Mouse (Mus musculus) 416B (cell line): ENCODE results near the gene Cryba4.

Experiments used
- DNase-seq: peaks from one replicate; pipeline ENCODE4 v3.0.0; 2011; ENCODE audit warnings: low read depth

Gene Cryba4

DNA sequence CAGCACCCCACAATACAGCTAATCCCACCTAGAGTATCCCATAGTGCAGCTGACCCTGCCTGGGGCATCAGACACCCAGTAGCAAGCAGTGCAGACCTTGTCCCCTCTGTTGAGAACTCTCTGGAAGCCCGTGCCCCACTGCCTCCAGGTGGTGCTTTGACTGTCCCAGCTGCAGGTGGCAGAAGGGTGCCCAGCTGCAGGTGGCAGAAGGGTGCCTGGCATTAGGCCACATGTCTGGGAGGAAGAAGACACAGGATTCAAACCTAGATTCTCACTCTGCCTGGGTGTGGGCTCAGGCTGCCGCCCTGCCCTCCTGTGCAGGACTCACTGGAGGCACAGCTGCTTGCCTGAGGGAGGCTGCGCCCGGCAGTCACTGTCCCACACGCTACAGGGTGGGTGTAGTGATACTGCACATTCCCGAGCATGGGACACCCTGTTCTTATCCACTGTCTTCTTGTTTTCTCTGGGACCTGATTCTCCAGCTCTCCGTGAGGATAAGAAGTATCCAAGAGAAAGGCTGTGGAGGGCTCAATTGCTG, 33.3 kb upstream of the Cryba4 start:
- DNase-seq, result no peak

GRCm38 (mm10) chr5:112284203-112284582, 31.9 kb upstream of the Cryba4 start:
- peak; percentile 63 for DNase-seq

- DNase-seq, result peak; percentile 91
Observed at GRCm38 (mm10) chr5:112283543-112284202, 31.4 kb upstream of the Cryba4 start.

DNA sequence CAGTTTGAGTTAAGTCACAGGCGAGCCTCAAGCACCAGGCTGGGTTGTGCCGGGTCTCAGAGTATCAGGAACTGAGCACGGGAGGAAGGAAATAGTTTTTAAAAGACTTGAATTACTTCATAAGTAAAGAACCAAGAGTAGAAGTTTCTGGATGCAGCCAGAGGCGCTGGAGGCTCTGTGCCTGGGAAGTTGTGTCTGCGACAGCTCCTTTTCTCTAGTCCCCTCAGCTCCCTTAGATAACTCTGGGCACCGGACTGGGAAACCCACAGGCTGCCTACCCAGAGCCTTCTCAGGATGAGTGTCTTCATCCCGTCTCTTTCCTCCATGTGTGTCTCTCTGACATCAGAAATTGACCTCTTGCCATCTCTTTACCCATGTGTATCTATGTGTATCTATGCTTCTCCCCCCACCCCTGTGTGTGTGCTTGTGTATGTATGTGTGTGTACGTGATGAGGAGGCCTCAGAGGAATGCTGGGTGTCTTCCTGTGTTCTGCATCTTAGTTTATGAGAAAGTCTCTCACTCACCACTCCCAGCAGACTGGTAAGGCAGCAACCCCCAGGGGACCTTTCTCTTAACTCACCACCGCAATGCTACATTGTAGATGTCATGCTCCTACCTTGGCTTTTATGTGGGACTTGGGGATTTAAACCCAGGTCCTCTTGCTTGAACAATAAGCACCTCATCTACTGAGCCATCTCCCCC, 30.6 kb upstream of the Cryba4 start:
- DNase-seq, result peak; percentile 50

GRCm38 (mm10) chr5:112282123-112282779, 29.9 kb upstream of the Cryba4 start:
- DNase-seq, result no peak

GRCm38 (mm10) chr5:112281676-112282075, 29.4 kb upstream of the Cryba4 start:
- DNase-seq, result peak; percentile 80

- DNase-seq, result no peak
Observed at GRCm38 (mm10) chr5:112280863-112281660, 28.7 kb upstream of the Cryba4 start.

DNA sequence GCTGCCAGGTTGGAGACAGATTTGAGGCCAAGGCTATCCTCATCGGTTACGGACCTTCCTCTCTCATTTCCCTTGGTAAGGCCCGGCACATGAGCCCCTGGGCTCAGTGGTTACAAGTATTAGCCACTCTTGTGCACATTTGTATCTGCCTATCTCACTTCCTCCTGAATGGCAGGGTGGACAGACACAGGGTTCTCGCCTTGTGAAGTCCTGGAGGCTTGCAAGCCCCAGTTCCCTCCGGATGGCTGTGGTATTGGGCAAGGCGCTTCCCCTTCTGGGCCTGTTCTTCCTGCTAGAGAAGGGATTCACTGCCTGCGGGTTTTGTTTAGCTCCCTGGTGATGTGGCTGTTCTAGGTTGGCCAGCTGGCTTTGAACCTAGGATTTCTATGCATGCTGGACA, 27.8 kb upstream of the Cryba4 start:
- peak; percentile 98 for DNase-seq

- peak; percentile 50 for DNase-seq
Observed at GRCm38 (mm10) chr5:112279181-112280021, 27.1 kb upstream of the Cryba4 start.

DNA sequence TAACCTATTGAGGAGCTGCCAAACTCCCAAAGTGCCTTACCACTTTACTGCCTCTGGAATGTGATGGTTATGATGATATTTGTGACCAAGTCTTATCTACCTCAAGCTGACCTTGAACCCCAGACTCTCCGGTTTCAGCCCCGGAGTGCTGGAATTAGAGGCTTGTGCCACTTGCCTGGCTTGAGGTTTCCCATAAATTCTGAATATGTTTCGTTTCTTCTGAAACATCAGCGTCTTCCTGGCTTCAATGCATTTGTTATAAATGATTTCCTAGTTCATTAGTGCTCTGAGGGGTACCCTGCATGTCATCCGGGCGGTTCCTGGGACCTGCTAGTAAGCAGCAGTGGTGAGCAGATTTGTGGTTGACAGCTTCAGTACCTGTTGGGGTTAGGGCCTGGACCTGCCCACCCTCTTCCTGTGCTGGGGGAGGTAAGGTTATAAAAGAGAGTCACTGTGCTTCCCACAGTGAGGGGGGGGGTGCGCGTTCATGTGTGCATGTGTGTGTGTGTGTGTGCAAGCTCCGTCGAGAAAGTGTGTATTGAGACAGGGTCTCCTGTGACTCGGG, 25.7 kb upstream of the Cryba4 start:
- no peak for DNase-seq

DNA sequence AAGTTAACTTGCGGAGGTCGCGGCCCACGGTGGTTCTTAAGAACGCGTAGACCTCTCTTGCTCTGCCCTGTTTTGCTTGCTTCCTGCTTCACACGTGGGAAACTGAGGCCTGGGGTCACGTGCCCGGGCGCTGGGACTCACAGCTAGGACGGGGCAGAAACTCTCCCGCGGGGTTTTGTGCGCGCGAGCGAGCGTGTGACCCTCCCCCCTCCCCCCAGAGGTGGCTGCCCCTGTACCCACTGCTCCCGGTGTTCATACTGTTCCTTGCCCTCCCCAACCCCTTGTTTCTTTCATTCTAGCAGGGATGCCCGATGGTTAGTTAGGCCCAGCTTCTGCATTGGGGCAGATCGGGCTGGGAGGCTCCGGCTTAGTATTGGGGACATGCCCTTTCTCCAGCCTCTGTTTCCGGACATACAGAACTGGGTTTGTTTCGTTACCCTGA, 24.6 kb upstream of the Cryba4 start:
- DNase-seq, result peak; percentile 76

- DNase-seq, result peak; percentile 99
Observed at GRCm38 (mm10) chr5:112276267-112276873, 24.1 kb upstream of the Cryba4 start, which contains the start of gene Tpst2. TSS of gene Tpst2 (plus strand) at chr5:112276691.

DNA sequence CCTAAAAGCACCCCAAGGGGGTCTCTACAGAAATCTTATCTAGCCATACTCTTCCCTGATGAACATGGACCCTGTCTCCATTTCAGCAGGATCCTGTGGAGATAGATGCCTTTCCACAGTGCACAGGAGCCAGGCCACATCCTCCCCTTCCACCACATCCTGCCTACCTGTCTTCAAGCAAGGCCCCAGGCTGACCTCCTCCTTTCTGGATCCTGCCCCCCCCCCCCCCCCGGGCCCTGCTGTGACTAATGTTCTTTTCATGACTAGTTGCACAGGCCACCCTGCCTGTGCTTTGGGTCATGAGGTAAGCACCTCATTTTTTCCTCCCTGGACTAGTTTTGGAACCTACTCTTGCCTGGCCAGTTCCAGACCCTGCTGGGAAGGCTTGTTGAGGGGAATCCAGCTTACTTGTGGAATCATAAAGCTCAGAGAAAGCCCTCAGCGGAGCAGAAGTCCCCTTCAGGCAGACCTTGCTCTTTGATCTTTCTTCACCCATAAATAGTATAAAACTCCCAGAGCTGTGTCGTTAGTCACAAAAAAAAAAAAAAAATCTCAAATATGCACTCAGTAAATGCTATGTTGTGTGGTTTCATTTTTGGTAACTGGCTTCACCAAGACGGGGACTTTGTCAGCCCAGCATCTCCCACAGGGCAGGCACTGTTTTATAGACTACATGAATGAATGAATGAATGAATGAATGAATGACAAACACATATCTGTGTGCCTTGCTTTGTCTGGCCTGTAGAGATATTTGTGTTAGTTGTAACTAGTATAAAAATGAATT, 22.9 kb upstream of the Cryba4 start:
- DNase-seq, result peak; percentile 61

DNA sequence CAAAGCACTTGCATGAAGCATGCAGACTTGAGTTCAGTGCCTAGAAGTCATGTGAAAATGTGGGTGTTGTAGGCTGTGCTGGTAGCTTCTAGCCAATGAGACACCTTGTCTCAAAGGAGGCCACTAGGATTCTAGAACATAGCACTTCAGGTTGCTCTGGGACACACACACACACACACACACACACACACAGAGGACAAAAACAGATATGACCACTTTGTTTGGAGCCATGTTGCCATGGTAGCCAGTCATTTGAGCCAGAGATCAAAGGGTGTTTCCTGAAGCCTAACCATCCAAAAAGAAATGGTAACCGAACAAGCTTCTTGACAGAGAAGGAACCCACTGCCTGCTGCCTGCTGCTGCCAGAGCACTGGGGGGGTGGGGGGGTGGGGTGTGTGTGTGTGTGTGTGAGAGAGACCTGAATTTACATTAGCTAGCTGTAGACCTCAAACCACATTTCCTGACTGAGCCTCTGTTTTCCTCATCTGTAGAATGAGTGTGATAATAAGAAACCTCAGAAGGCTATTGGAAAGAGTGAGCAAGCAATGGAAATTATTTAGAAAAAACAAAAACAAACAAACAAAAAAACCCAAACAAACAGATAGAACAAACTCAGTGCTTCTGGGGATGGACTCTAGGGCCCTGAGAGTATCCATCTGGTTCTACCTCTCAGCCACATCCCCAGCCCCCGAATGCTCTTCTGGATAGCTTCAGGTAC, 21.6 kb upstream of the Cryba4 start:
- peak; percentile 87 for DNase-seq

DNA sequence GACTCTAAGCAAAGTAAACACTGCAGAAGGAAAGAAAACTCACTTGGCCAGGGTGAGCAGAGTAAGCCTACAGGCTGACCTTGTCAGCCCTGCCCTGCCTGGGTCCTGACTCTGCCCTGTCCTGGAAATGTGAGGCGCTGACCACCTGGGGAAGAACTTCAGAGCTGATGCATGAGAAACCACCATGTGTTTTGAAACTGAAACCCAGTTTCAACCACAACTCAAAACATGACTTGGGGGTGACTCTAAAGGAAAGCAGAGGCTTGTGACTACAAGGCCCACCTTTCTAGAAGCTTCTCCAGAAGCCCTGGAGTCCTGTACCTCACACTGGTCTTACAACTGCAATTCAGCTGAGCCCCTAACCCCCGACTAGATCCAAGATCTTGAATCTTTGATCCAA, 20.6 kb upstream of the Cryba4 start:
- DNase-seq, result peak; percentile 61

DNA sequence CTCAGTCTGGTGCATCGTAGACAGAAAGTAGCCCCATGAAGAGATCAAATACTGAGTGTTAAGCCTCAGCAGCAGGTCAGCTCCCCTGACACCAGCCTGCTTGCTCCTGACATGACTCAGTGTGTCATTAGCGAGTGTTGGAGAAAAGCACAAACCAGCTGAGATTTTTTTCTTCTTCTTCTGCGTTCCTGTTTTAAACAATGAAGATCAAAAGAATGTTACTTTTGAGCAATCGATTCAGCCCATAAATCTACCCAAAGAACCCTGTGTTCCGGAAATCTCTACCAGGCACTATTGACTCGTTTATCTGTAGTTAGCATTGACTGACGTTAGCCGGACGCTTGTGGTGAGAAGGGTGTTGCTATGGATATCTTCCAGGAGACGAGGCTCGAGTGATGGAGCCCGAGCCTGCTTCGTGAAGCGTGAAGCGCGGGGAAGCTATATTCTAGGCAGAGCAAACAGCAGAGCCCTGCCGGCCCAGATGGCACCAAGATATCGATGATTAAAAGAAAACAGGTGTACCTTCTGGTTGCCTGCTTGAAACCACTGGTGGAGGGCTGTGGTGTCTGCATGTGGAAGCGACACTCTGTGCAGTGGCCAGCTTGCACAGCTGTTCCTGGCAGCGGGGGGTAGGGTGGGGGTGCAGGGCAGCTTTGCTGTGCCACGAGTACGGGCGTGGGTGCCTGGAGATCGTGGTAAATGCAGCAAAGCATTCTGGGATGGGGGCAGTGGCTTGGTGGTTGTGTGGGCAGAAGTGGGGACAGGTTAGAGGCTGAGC, 18.6 kb upstream of the Cryba4 start:
- DNase-seq, result no peak

DNA sequence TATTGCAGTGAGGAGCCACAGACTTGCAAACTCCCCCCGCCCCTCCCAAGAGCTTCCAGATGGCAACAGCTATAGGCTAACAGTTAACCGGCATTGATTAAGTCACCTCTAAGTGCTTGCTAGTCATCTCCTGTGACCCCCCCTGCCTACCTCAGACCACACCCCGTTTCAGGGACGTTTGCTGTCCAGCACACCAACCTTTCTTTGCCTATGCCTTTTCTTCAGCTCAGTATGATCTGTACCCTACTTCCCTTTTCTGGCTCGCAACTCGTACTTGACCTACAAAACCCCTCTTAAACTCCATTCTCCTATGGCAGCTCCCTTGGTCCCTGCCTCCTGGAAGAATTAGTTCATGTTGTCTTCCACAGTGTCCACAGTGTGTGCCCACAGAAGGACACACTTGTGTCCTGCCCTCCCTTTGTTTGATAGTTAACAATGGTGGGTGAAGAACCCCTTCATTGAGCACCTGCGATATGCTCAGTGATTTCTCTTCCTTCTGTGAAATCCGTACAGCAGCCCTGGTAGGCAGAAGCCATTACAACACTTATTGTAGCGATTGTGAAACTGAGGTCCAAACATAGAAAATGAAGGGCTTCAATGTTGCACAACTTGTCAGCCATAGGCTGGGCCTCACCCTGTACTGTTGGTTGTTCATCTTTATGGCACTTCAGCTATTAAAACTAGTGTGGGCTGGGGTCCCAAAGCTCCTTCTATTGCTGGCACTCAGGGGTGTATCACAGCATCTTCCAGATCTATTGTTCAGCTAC, 13.9 kb upstream of the Cryba4 start:
- peak; percentile 87 for DNase-seq
